Mouse (Mus musculus): ENCODE results near the gene Sec61a2. TPM values are rescaled to one million over a fixed set of nuclear protein-coding genes. Genes with fewer than 3 reads are reported as not detected.

Gene Sec61a2
- polyA plus RNA-seq, 1 experiment from 2014 or later: 81.9 TPM

DNA sequence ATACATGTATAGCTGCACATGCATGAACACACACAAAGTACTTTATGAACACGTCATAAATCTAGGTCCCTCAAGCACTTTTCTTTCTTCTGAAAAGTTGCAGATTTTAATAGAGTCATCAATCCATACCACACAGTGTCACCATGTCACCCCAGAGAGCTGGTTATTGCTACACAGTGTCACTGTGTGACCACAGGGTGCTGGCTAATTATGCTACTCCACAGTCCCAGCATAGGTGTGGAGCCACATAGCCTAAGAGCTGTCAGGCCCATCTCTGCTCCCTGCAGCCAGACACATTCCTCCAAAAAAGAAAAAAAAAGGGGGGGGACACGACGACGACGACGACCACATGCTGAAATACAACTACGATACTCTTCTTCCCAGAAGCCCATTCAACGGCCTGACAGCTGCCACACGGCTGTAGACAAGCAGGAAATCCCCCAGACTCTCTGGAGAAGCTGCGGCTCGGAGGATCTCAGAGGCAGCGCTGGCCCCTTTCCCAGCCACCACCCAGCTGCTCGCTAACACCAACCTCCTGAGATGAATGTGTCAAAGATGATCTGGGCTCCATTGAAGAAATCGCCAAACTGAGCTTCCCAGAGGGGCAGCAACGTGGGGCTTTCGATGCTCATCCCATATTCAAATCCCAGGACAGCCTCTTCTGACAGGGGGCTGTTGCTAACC is 16.2 kb upstream of the Sec61a2 start:
- Histone ChIP-seq H3K9me3 (ENCODE audit: control insufficient read depth, low read length) (no peaks in the 10 kb centered on the region), H3K27me3 (ENCODE audit: control insufficient read depth, insufficient read depth, low read length) (no peaks in the 10 kb centered on the region), H3K27ac (replicated peaks; ENCODE audit: low read depth, low read length) (no peak overlapping the region), H3K36me3 (ENCODE audit: control insufficient read depth, insufficient read depth, low read length) (no peaks in the 10 kb centered on the region), H3K4me2 (ENCODE audit: low read depth, severe bottlenecking) (no peak overlapping the region), H3K4me1 (ENCODE audit: control insufficient read depth, insufficient read depth, low read length) (no peaks in the 10 kb centered on the region), H3K4me3 (ENCODE audit: low read depth, low read length) (no peak overlapping the region), H3K9ac (ENCODE audit: low read length) (no peak overlapping the region)
- 85% methylated on average over 16 of the region's 16 CpGs for WGBS
- DNase-seq (ENCODE audit: low spot score) (no peak), ATAC-seq (ENCODE audit: insufficient number of reproducible peaks, low FRiP score, low TSS enrichment, low read depth) (no peak)

GRCm38 (mm10) chr2:5906625-5907024 is 11.4 kb upstream of the Sec61a2 start:
- Histone ChIP-seq H3K27me3 (ENCODE audit: control insufficient read depth, insufficient read depth, low read length) (no peaks in the 10 kb centered on the region), H3K4me1 (ENCODE audit: control insufficient read depth, insufficient read depth, low read length) (no peaks in the 10 kb centered on the region), H3K4me2 (ENCODE audit: low read depth, severe bottlenecking) (no peak overlapping the region), H3K4me3 (ENCODE audit: low read depth, low read length) (no peak overlapping the region), H3K36me3 (ENCODE audit: control insufficient read depth, insufficient read depth, low read length) (no peaks in the 10 kb centered on the region; the same call in 1 of the 2 replicates), H3K9me3 (ENCODE audit: control insufficient read depth, low read length) (no peaks in the 10 kb centered on the region), H3K27ac (replicated peaks; ENCODE audit: low read depth, low read length) (no peak overlapping the region), H3K9ac (ENCODE audit: low read length) (no peak overlapping the region)
- WGBS: 56% methylated on average over 3 of the region's 3 CpGs
- DNase-seq (ENCODE audit: low spot score) (peak; percentile 71), ATAC-seq (ENCODE audit: insufficient number of reproducible peaks, low FRiP score, low TSS enrichment, low read depth) (no peak)

DNA sequence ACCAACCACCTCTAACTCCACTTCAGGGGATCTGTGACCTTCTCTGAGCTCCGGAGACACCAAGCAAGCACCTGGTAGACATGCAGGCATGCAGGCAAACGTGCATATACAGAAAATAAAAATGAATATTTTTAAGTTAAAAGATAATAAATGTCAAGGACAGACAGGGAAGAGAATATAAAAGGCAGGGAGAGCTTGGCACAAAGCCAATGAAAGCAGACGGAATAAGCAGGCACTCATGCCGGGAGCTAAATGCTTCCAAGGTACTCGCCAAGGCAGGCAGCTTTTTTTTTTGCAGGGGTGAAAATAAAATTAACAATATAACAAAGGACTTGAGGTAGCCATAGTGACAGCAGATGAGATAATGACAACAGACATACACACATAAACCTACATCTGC is 10.9 kb upstream of the Sec61a2 start:
- Histone ChIP-seq H3K27me3 (ENCODE audit: control insufficient read depth, insufficient read depth, low read length) (no peaks in the 10 kb centered on the region), H3K9ac (ENCODE audit: low read length) (no peak overlapping the region), H3K9me3 (ENCODE audit: control insufficient read depth, low read length) (no peaks in the 10 kb centered on the region), H3K4me1 (ENCODE audit: control insufficient read depth, insufficient read depth, low read length) (no peaks in the 10 kb centered on the region), H3K4me2 (ENCODE audit: low read depth, severe bottlenecking) (no peak overlapping the region), H3K36me3 (ENCODE audit: control insufficient read depth, insufficient read depth, low read length) (no peaks in the 10 kb centered on the region; the same call in 1 of the 2 replicates), H3K27ac (replicated peaks; ENCODE audit: low read depth, low read length) (no peak overlapping the region), H3K4me3 (ENCODE audit: low read depth, low read length) (no peak overlapping the region)
- 71% methylated on average over 5 of the region's 5 CpGs for WGBS
- DNase-seq (ENCODE audit: low spot score) (no peak), ATAC-seq (ENCODE audit: insufficient number of reproducible peaks, low FRiP score, low TSS enrichment, low read depth) (no peak)

DNA sequence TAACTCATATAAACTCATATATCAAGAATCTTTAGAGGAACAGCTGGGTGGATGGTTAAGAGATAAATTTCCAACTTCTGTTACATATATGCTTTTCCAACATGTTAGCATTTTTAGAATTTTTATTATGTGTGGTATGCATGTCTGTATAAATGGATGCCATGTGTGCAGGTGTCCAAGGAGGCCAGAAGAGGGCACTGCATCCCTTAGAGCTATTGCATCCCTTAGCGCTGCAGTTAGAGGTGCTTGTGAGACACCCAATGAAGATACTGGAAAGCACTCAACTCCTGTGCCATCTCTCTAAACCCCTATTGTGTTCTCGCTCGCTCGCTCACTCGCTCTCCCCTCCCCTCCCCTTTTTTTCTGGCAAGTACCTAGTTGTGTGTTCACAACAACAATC is 4.9 kb upstream of the Sec61a2 start:
- no peak for ATAC-seq (ENCODE audit: insufficient number of reproducible peaks, low FRiP score, low TSS enrichment, low read depth)
- no peak for DNase-seq (ENCODE audit: low spot score)
- Histone ChIP-seq H3K4me3 (ENCODE audit: low read depth, low read length) (no peak overlapping the region), H3K4me1 (ENCODE audit: control insufficient read depth, insufficient read depth, low read length) (no peaks in the 10 kb centered on the region), H3K9ac (ENCODE audit: low read length) (no peak overlapping the region), H3K9me3 (ENCODE audit: control insufficient read depth, low read length) (no peaks in the 10 kb centered on the region), H3K27me3 (ENCODE audit: control insufficient read depth, insufficient read depth, low read length) (no peaks in the 10 kb centered on the region), H3K36me3 (ENCODE audit: control insufficient read depth, insufficient read depth, low read length) (no peaks in the 10 kb centered on the region; the same call in 1 of the 2 replicates), H3K4me2 (ENCODE audit: low read depth, severe bottlenecking) (no peak overlapping the region), H3K27ac (replicated peaks; ENCODE audit: low read depth, low read length) (no peak overlapping the region)
- 66% methylated on average over 5 of the region's 5 CpGs for WGBS

GRCm38 (mm10) chr2:5894296-5894695 is 936 bp downstream of the Sec61a2 start:
- Histone ChIP-seq H3K27me3 (ENCODE audit: control insufficient read depth, insufficient read depth, low read length) (no peaks in the 10 kb centered on the region), H3K4me3 (ENCODE audit: low read depth, low read length) (peak overlapping the region; percentile 76), H3K36me3 (ENCODE audit: control insufficient read depth, insufficient read depth, low read length) (no peaks in the 10 kb centered on the region), H3K9ac (ENCODE audit: low read length) (no peak overlapping the region; the same call in 1 of the 2 replicates), H3K27ac (replicated peaks; ENCODE audit: low read depth, low read length) (no peak overlapping the region), H3K4me2 (ENCODE audit: low read depth, severe bottlenecking) (peak overlapping the region; percentile 33), H3K4me1 (ENCODE audit: control insufficient read depth, insufficient read depth, low read length) (peaks cover 3% of the 10 kb centered on the region; the same call in 1 of the 2 replicates), H3K9me3 (ENCODE audit: control insufficient read depth, low read length) (no peaks in the 10 kb centered on the region)
- ATAC-seq (ENCODE audit: insufficient number of reproducible peaks, low FRiP score, low TSS enrichment, low read depth) (no peak), DNase-seq (ENCODE audit: low spot score) (peak; percentile 38)
- 38% methylated on average over 11 of the region's 11 CpGs for WGBS

DNA sequence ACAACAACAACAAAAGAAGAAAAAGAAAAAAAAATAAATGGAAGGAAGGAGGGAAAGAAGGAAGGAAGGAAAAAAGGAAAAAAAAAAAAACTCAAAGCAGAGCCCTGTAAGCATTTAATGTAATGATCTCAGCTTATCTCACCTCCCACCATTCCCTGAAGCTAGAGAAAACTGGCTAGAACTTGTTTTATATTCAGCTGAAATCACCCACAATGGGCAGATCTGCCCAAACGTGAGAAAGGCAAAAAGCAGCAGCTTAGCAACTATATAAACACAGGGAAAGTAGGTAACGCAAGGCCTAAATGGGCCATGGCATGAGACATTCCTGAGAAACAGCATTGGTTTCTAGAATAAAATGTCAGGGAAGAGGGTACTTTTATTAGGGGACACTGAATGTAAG is 5.8 kb downstream of the Sec61a2 start:
- DNase-seq (ENCODE audit: low spot score): no peak
- Histone ChIP-seq H3K4me1 (ENCODE audit: control insufficient read depth, insufficient read depth, low read length) (peaks cover 3% of the 10 kb centered on the region; the same call in 1 of the 2 replicates), H3K36me3 (ENCODE audit: control insufficient read depth, insufficient read depth, low read length) (peaks cover 10% of the 10 kb centered on the region), H3K9me3 (ENCODE audit: control insufficient read depth, low read length) (no peaks in the 10 kb centered on the region), H3K4me2 (ENCODE audit: low read depth, severe bottlenecking) (no peak overlapping the region), H3K27ac (replicated peaks; ENCODE audit: low read depth, low read length) (no peak overlapping the region), H3K27me3 (ENCODE audit: control insufficient read depth, insufficient read depth, low read length) (no peaks in the 10 kb centered on the region), H3K9ac (ENCODE audit: low read length) (no peak overlapping the region), H3K4me3 (ENCODE audit: low read depth, low read length) (no peak overlapping the region)
- WGBS: 80% methylated on average over 2 of the region's 2 CpGs
- no peak for ATAC-seq (ENCODE audit: insufficient number of reproducible peaks, low FRiP score, low TSS enrichment, low read depth)

- Histone ChIP-seq H3K9ac (ENCODE audit: low read length) (no peak overlapping the region), H3K9me3 (ENCODE audit: control insufficient read depth, low read length) (no peaks in the 10 kb centered on the region), H3K36me3 (ENCODE audit: control insufficient read depth, insufficient read depth, low read length) (peaks cover 10% of the 10 kb centered on the region), H3K4me1 (ENCODE audit: control insufficient read depth, insufficient read depth, low read length) (no peaks in the 10 kb centered on the region), H3K4me3 (ENCODE audit: low read depth, low read length) (no peak overlapping the region), H3K27ac (replicated peaks; ENCODE audit: low read depth, low read length) (no peak overlapping the region), H3K27me3 (ENCODE audit: control insufficient read depth, insufficient read depth, low read length) (no peaks in the 10 kb centered on the region), H3K4me2 (ENCODE audit: low read depth, severe bottlenecking) (no peak overlapping the region)
- no peak for ATAC-seq (ENCODE audit: insufficient number of reproducible peaks, low FRiP score, low TSS enrichment, low read depth)
- WGBS: 83% methylated on average over 5 of the region's 5 CpGs
- no peak for DNase-seq (ENCODE audit: low spot score)
Measured at GRCm38 (mm10) chr2:5888865-5889264, 6.4 kb downstream of the Sec61a2 start.

- H3K27me3 ChIP-seq (ENCODE audit: control insufficient read depth, insufficient read depth, low read length): no peaks in the 10 kb centered on the region
- no peaks in the 10 kb centered on the region for H3K9me3 ChIP-seq (ENCODE audit: control insufficient read depth, low read length)
- no peak overlapping the region for H3K4me2 ChIP-seq (ENCODE audit: low read depth, severe bottlenecking)
- peaks cover 19% of the 10 kb centered on the region for H3K36me3 ChIP-seq (ENCODE audit: control insufficient read depth, insufficient read depth, low read length)
- WGBS: 77% methylated on average over 3 of the region's 3 CpGs
- H3K4me1 ChIP-seq (ENCODE audit: control insufficient read depth, insufficient read depth, low read length): no peaks in the 10 kb centered on the region
- H3K9ac ChIP-seq (ENCODE audit: low read length): no peak overlapping the region
- no peak overlapping the region for H3K27ac ChIP-seq (replicated peaks; ENCODE audit: low read depth, low read length)
- H3K4me3 ChIP-seq (ENCODE audit: low read depth, low read length): no peak overlapping the region
- ATAC-seq (ENCODE audit: insufficient number of reproducible peaks, low FRiP score, low TSS enrichment, low read depth) (no peak), DNase-seq (ENCODE audit: low spot score) (no peak)
Measured at GRCm38 (mm10) chr2:5877446-5877845, 17.8 kb downstream of the Sec61a2 start.

DNA sequence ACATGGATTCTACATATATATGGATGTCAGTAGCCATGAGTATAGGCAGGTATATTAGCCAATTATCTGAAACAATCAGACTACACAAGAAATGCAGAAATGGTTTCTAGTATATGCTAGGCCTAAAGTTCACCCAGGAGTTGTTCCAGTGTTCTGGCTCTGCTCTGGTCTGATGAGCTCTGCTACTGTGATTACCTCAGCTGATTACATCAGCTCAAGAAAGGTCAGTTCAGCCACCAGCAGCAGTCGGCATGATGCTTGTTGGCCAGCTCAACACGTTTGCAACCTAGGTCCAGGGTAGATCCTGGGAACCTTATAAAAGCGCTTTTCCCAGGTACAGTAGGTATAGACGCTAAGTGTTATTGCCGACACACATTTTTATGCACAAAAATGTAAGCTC is 25.5 kb downstream of the Sec61a2 start:
- Histone ChIP-seq H3K4me3 (ENCODE audit: low read depth, low read length) (no peak overlapping the region), H3K36me3 (ENCODE audit: control insufficient read depth, insufficient read depth, low read length) (peaks cover 13% of the 10 kb centered on the region), H3K9ac (ENCODE audit: low read length) (no peak overlapping the region), H3K4me1 (ENCODE audit: control insufficient read depth, insufficient read depth, low read length) (no peaks in the 10 kb centered on the region), H3K27me3 (ENCODE audit: control insufficient read depth, insufficient read depth, low read length) (no peaks in the 10 kb centered on the region), H3K27ac (replicated peaks; ENCODE audit: low read depth, low read length) (no peak overlapping the region), H3K4me2 (ENCODE audit: low read depth, severe bottlenecking) (no peak overlapping the region), H3K9me3 (ENCODE audit: control insufficient read depth, low read length) (no peaks in the 10 kb centered on the region)
- 92% methylated on average over 5 of the region's 5 CpGs for WGBS
- DNase-seq (ENCODE audit: low spot score) (no peak), ATAC-seq (ENCODE audit: insufficient number of reproducible peaks, low FRiP score, low TSS enrichment, low read depth) (no peak)
